Mouse (Mus musculus) ovary, postnatal 14 days (tissue): Measurements from ENCODE around the gene Tmem182.

ENCODE experiments used
- DNase-seq: peaks from one replicate; pipeline ENCODE4 v3.0.0; 2022; ENCODE audit warnings: low spot score

The Tmem182 gene

DNA sequence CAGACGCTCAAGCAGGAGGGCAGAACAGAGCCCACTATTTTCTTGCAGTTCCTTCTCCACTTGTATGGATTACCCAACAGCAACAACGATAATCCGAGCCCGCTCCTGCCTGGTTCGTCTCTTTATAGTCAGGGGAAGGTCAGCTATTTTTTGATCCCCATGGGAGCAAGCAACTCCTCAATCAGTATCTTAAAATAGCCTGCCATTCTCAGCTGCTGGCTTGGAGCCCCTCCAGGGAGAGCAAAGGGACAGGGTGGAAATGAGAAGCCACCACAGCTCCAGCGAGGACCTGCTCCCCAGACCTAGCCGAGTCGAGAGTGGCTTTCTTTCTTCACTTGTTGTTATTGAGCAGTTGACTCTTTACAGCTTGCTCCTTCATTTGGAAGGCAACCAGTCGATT lies at the start of gene Tmem182:
Gene Tmem182 (plus strand): TSS at position 251 of the 400 bp plus-strand sequence.
- DNase-seq = no peak

DNA sequence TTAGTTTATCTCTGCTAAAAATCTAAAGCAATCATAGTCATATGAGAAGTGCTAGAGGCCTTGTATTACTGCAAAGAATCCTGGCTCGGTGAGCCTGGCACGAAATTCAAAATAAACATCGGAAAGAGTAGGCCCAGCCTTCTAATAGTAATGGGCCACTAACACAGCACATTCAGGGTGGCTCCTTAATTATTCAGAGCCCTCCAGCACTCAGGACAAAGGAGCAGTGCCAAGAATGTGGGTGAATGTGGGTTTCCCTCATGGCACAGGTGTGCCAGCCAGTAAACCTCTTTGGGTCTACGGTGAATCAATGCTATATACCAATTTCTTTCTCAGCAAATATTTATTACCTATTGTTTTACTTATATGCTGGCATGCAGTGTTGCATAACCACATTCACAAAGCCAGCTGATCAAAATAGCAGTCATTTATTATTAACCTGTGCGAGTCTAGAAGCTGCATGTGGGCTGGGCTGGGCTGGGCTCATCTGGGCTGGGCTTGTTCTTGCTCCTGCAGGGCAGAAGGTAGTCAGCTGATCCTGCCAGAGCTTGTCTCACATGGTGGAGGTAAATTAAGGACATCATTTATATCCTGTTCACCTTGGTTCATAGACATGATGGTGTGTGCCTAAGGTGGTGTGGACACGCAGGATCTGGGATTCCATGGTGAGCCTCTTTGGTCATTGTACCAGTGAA lies 45.5 kb upstream of the Tmem182 start:
- DNase-seq = no peak

DNA sequence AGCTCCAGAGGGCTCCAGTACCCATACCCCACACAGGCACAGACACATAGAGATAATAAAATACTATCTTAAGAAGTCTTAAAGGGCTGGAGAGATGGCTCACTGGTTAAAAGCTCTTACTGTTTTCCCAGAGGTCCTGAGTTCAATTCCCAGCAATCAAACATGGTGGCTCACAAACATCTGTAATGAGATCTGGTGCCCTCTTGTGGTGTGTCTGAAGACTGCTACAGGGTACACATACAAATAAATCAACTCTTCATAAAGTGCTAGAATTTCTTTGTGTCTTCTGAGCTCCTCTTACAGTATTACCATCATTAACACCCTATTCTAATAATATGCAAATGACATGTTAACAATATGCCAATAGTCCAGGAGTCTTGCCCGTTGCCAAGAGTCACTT lies 41.4 kb upstream of the Tmem182 start:
- no peak for DNase-seq

DNA sequence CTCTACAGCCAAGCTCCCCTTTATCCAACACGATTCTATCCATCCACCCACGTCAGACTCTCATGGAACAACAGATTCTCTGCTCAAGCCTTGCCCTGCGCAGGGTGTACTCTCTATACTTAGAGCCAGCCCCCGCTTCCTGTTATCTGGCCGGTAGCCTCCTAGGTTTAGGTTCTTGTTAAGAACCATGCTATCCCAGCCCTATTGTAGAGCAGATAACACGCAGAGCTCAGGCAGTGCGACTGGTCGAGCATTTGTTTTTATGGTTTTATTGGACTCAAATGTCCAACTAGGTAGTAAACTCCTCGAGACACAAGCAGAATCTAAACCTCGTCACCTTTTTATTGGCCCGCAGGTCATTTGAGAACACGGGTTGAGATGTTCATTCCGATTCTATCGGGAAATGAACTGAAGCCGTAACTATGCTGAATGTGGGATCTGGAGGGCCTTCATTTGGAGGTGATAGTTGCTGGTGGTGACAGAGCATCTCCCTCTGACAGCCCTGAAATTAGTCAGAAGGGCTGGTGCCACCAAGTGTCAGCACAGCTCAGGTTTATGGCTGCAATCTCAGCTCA lies 40.6 kb upstream of the Tmem182 start:
- DNase-seq = no peak

DNA sequence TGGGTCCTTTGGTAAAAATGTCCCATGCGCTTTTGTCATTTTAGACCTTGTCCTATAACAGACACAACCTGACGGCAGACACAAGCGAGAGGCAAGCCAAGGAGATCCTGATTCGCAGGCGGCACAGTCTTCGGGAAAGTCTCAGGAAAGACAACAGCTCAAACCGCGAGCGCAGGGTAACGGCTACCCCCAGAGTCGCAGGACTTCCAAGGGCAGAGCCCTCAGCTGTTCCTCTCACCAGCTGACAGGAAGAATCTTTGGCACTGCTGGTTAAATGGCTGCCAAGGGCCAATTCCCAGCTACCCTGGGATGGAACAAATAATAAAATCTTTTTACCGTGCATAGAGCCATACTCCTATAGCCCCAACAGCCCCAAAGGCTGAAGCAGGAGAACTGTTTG lies 39.9 kb upstream of the Tmem182 start:
- DNase-seq = no peak

DNA sequence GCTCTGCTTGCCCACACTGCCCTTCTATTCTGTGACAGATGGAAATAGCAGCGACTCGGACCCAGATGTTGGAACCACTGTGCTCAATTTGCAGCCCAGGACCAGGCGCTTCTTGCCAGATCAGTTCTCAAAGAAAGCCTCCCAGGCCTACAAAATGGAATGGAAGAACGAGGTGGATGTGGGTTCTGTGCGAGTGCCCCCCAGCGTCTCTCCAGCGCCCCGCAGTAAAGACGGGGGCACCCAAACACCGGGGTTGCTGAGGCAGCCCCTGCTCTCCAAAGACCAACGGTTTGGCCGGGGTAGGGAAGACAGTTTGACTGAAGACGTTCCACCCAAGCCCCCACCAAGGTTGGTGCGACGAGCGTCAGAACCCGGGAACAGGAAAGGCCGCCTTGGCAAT lies 37.8 kb upstream of the Tmem182 start:
- no peak for DNase-seq

DNA sequence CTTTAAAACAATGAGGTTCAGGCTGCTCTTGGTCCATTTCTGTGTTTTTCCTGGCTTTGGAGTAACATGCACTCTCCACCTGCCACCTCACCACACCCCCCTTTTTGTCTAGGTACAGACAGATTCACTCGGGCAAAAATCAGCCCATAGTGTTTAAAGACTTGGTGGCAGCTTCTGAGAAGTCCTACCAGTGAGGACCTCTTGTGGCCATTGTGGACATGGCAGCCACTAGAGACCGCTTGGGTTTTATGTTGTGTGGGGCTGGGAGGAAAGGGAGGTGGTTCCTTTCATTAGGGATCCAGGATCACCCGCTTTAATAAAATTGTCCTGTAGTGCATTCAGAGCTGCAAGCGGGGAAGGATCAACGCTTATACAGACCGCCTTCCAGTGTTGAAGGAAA lies 36.8 kb upstream of the Tmem182 start:
- DNase-seq = peak; percentile 30

DNA sequence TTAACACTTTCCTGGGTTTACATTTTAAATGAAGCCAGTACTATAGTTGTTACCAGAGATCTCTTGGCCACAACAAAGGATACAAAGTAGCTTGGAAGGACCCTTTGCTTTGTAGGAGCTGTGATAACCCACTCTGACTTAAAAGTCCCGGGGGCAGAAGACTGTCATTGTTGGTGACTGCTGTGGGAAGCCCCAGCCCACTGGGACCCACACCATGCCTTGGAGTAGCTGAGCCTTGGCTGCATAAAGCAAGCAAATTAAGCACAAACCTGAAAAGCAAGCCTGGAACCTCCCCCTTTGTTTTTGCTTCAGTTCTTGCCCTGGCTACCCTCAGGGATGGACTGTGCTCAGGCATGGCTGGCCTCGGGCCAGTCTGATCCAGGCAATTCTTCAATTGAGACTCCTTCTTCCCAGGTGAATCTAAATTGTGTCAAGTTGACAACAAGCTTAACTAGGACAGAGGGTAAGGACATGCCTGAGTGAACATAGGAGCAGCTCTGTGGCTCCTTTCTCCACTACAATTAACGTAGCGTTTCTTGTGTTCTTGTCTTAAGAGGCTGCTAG lies 36.0 kb upstream of the Tmem182 start:
- DNase-seq = no peak

DNA sequence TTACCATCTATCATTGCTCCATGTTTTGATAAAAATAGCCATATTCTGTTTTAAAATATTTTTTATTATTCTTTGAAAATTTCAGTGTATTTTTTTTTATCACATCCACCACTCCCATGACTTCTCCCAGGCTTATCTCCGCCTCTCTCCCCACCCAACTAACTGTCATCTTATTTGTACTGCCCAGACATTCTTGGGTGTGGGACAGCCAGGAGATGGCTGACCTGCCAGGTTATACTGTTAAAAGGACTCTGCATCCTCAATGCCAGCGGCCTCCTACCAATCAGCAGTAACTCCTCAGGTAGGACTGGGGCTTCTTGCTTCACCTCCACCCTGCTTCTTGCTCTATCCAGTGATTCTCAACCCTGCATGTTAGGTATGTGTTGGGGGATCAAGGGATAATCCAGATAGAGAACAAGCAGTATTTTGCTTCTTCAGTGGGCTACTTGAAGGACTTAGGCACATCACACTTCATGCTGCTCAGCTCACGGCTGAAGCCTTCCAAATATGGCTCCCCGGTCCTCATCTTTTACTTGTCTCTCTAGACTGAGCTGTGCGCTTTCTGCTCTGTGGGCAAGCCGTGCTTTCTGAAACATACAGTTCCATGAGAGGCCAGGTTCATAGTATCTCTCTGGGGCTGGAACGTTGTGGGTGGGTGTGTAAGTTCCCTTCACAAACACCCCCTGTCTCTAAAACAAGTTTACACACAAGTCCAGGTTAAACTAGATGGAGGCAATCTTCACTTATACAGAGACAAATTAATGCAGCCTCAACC lies 34.0 kb upstream of the Tmem182 start:
- no peak for DNase-seq

DNA sequence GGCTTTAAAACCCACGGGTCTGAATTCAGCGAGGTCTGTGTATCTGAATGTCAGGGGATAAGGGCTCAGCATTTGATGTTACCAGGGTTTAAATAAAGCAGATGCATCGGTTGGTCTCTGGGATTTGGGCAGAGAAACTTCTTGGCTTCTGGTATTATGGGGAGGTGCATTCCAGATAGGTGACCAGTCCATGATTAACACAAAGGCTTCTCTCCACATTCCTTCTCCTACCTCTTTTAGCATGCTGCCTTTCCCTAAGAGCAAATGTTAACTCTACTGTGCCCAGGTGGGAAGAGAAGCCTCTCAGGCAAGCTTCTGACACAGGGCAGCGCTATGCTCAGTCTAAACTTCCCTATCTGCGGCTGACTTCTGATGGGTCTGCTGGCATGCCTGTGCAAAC lies 32.2 kb upstream of the Tmem182 start:
- no peak for DNase-seq

DNA sequence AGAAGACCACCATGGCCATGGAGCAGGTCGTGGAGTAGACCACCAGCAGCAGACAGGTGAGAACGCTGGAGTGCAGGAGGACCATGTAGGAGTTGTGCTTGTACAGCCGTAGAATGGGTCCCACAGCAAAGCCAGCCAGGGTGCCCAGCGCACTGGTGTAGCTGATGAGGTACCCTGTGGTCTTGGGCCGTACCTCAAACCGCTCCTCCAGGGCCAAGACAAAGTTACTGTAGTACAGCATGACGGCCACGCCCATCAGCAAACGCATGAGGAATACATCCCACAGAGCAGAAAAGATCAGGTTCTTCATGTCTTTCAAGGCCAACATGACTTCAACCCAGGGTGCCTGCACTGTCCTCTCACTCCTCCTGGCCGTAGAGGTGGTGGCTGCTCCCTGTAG lies 31.4 kb upstream of the Tmem182 start:
- DNase-seq = no peak

DNA sequence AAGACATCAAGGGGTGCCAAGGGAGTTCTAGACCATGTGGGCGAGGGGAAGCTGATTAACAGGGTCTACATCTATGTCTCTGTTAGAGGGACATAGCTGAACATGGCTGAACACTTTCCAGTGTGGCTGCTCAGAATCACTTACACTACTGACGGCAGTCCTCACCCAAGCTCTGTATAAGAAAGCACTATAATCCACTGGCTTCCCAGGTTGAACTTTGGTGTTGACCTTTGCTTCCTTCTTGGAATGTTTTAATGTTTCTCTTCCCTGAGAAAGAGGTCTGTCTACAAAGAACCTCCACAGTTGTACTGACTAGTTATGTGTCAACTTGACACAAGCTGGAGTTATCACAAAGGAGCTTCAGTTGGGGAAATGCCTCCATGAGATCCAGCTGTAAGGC lies 29.3 kb upstream of the Tmem182 start:
- no peak for DNase-seq

DNA sequence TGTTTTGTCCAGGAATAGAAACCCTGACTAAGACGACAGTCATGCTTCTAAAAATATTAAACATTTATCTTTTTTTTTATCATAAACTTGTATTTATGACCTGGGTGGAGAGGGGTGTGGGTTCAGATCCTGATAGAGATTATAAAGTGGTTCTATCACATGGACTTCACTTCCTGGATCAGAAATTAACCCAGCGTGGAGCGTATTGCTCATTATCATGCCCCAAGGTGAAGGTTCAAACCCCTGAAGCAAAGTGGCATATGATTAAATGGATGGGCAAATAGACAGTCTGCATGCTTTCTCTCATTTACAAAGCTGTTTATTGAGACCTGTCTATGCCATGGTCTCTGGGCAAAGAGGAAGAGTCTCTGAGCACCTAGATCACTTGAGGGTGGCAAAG lies 28.6 kb upstream of the Tmem182 start:
- no peak for DNase-seq

DNA sequence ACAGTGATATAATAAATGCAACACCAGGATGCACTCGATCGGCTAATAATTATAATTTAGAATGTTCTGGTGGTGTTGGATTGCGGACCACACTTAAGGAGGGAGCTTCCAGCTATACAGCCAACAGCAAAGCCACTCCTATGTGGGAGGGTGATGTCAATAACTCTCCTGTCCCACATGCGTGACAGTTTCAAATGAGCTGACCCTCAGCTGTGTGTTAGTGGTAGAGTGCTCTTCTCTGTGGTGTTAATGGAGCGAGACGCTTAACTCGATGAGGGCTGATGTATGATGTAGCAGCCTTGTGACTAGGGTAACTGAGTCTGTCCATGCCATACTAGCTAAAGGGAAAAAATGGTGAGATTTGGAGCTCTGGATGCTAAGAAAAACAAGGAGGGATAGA lies 22.0 kb upstream of the Tmem182 start:
- no peak for DNase-seq

DNA sequence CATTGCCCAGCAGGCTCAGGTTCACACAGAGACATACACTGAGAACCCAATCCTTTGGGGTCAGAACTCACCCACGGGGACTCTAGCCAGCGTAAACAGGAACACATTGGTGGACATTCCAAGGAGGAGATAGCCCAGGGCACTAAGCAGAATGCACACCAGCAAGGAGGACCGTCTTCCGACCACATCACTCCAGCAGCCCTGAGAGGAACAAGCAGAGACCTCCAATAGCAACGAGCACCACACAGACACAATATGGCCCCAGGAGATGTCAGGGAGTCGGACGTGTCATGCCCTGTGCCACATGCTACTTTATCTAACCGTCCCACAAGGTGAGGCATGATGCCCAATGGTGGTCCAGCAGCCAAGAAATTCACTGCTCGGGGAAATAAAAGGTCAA lies 21.1 kb upstream of the Tmem182 start:
- DNase-seq = no peak

DNA sequence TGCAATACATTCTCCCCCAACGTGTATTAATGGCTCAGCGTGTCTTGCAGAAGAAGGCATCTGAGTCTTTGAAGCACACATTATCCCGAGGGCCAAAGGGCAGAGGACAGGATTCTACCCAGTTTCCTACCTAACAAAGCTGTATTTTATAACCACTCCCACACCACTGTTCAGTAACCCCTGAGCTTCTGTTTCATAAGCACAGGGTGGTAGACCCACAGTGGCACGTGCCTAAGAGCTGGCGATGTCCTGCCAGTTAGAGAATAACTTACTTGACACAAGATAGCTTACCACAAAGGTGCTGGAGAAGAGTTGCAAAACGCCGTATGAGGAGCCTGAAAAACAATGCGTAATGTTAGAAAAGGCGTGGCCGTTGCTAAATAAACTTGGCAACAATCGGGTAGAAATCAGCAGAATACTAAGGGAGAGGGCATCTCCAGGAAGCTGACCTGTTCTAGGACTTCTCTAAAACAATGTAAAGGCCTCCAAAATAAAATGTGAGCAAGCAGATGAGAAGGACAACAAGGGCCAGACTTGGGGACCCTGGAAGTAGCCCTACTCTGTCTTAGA lies 19.4 kb upstream of the Tmem182 start:
- no peak for DNase-seq

DNA sequence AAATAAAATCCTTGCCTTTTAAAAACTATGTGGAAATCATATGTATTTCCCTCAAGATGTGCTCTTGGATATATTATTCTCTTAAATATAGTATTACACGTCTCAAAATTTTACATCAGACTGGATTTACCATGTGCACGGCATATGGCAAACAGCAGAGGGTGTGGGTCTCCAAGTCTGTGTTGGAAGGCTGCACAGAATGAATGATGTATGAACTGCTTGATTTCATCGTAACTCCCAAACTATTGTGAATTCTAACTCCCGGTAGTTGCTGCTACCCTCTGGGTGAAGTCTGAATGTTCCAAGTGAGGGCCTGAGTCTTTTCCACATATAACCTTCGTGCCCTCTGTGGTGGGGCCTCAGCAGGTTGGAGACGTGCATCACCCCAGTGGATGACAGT lies 16.4 kb upstream of the Tmem182 start:
- DNase-seq = no peak

DNA sequence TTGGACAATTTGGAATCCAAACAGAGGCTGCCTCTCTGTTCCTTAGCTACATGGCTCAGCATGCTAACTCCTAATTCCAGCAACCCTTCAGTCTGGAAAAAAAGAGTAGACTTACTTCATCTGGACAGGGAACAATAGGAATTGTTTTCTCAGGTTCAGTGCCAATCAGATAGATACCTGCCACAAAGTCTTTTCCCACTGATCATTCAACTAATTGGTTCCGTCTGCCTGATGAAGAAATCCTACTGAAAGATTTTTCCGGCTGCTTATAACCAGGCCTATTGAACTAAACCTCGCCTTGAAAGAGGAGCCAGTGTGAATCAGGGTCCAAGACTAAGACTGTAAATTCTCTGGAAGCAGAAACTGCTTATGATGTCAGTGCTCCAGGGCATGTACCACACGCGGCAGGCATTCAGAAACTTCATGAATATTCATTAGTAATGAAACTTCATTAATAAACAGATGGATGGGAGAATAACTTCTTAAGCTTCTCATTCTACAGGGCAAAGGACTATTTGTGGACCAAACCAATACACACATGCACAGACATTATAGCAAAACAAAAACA lies 15.7 kb upstream of the Tmem182 start:
- no peak for DNase-seq

DNA sequence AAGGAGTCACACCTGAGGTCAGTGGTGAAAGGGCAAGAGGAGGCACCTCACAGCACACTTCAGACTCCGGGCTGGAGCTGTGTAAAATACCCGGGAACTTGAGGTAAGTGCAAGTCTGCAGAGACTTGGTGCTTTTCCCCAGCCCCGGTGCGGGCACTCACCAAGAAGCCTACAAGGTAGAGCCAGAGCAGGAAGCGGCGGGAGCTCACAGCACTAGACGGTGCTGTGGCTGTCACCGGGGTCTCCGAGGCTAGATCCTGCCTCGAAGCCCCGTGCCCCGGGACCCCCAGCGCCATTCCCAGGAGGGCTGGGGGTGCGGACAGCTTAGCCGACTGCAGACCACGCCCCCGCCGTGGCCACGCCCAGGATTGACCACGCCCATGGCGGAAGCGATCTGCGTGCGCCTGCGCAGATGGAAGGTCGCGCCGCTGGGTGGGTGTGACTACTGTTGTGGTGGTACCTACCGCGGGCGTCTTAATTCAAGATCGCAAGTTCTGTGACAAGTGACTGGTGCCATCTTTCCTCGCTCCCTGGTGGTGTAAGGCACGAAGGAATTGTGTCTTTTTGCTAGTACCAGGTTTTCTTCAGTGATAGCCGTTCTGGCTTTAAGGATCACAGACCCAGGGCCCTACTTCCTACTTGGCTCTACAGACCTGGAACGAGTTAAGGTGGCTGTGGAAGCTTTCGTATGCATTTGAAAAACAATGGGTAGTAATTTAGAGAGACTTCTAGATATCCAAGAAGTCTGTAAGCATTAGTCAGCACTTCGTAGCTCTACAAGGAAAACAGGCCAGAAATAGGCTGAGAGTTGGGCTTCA lies 14.9 kb upstream of the Tmem182 start, which contains the start of gene Mfsd9:
Gene Mfsd9 (minus strand): TSS at position 364 of the 818 bp plus-strand sequence.
- peak; percentile 95 for DNase-seq

DNA sequence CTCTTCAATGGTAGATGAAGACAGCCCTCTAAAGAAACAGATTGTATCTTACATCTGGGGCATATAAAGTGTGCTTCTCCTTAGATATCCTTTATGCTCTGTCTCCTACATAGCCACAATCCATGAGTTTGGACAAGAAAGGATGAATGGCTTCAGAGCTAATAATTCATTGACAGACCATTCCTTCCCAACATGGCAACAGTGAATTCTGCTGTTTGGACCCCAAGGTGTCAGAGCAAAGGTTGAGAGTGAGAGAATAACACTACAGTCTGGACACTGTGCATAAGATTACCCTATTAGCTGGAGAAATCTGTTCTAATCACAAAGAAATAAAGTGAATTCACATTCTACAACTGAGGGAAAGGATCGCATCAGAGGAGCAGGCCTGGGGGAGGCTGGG lies 9.9 kb upstream of the Tmem182 start:
- DNase-seq = no peak

DNA sequence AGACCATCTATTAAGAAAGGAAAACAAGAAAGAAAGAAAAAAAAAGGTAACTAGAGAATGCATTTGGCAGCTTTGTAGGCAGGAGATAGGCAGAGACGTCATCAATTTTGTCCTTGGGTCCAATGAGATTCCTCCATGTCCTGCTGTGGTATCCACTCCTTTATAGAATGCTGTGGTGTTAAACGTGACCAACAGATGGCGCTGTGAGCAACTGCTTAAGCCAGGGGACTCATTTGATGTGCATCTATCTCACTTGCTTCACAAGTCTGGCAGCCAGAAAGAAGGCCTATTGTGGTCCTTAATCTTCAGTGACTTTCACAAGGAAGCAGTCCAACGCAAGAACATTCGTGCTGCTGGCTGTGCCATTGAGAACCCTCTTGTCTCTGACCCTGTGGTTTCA lies 8.1 kb upstream of the Tmem182 start:
- DNase-seq = peak; percentile 51
